Mouse (Mus musculus) heart, postnatal 0 days (tissue): ENCODE measurements around the gene C2cd4d. TPM values are rescaled to one million over a fixed set of nuclear protein-coding genes. Genes with fewer than 3 reads are reported as not detected.
A peak's percentile ranks its signal among the peaks of the same experiment; 100 is the strongest.

Source experiments
- ATAC-seq: fragments of 200-750 bp; cut with Nextera tagmentation; 2 replicates; pipeline ENCODE4 v1.8.0; 2017; ENCODE audit warnings: low read depth, moderate number of reproducible peaks, moderate library complexity; ENCODE audit not compliant: insufficient read depth
- DNase-seq: peaks from one replicate; pipeline ENCODE4 v3.0.0-alpha.2; 2016; ENCODE audit warnings: low spot score
- H3K27ac ChIP-seq: fragments of 300-500 bp; sonication (generic); 2 replicates; pipeline ENCODE4 v1.5.1; 2014; ENCODE audit warnings: low read depth, mild to moderate bottlenecking
- H3K27me3 ChIP-seq: fragments of 300-500 bp; sonication (generic); 2 replicates; pipeline ENCODE4 v1.6.1; 2014; ENCODE audit warnings: low read length, mixed read lengths; ENCODE audit not compliant: control insufficient read depth, insufficient read depth
- H3K36me3 ChIP-seq: fragments of 300-500 bp; sonication (generic); replicated peaks from 2 replicates; pipeline ENCODE4 v1.6.1; 2014; ENCODE audit warnings: low read length, mixed read lengths; ENCODE audit not compliant: control insufficient read depth, insufficient read depth
- H3K4me1 ChIP-seq: fragments of 300-500 bp; sonication (generic); 2 replicates; pipeline ENCODE4 v1.6.1; 2014; ENCODE audit warnings: antibody characterized with exemption; ENCODE audit not compliant: control insufficient read depth, insufficient read depth
- H3K4me2 ChIP-seq: fragments of 300-500 bp; sonication (generic); 2 replicates; pipeline ENCODE4 v1.6.1; 2014; ENCODE audit warnings: low read depth, mild to moderate bottlenecking, low read length, moderate library complexity
- H3K4me3 ChIP-seq: fragments of 300-500 bp; sonication (generic); 2 replicates; pipeline ENCODE4 v1.5.1; 2014; ENCODE audit warnings: low read depth, low read length
- H3K9ac ChIP-seq: fragments of 300-500 bp; sonication (generic); replicated peaks from 2 replicates; pipeline ENCODE4 v1.6.1; 2014; ENCODE audit warnings: low read depth, low read length, mixed read lengths
- H3K9me3 ChIP-seq: fragments of 300-500 bp; sonication (generic); replicated peaks from 2 replicates; pipeline ENCODE4 v1.6.1; 2016; ENCODE audit warnings: low read length; ENCODE audit not compliant: control insufficient read depth
- CTCF ChIP-seq: IDR thresholded peaks from 2 replicates; pipeline ENCODE4 v1.5.1; 2016; ENCODE audit warnings: antibody characterized with exemption, control low read depth, low read depth
- EP300 ChIP-seq: IDR thresholded peaks from 2 replicates; pipeline ENCODE4 v1.6.1; 2016; ENCODE audit warnings: antibody characterized with exemption, low read depth
- WGBS: fragments of 180-500 bp; shearing (Covaris S2); extraction: QIAGEN DNeasy Blood & Tissue Kit; methylation state at CpG from one replicate; pipeline ENCODE4 v1.1.7; 2014; 5-methylcytosine and 5-hydroxymethylcytosine counted together
- polyA plus RNA-seq: library from polyadenylated mRNA; unstranded; fragments of >200 nt; fragmentation: Nextera tagmentation; extraction: Ambion mirVana; gene quantifications from 2 replicates; pipeline ENCODE4 v1.2.1, GENCODE M21; 2015
- total RNA-seq: library from RNA; depleted of rRNA; stranded (reverse); fragments of >200 nt; gene quantifications from 2 replicates; pipeline ENCODE4 v1.2.3, GENCODE M21; 2014; ENCODE audit warnings: low replicate concordance; rRNA removed

C2cd4d gene
- total and polyA plus RNA-seq, 2 experiments from 2014 or later: 0.15 TPM; not detected in 1

DNA sequence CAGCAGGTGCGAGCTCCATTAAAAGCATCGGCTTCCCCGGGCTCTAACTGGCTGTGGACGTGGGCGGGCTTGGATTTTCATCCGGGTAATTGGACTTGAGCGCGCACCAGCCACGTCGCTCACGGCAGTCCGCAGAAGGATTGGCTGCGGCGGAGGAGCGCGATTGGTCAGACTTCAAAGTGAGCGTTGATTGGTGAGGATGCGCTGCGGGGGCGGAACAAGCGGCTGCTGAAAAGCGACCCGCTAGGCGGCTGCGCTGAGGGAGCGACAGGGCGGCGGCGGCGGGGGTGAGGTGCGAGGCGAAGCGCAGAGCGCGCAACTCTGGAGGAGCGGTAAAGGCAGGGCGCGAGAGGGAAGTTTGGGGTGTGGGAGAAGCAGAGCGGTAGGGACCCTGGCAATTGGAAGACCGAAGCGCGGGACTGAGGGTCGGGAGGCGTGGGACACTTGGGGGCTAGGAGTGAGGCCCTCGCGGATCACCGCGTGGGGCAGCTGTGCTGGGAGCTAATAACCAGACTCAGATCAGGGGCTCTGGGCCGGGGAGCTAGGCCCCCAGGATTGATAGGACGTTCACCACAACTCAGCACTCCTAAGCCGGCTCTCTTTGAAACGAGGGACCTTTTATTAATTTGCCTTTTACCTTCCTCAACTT, 50.9 kb downstream of the C2cd4d start, which contains the start of gene Tdrkh:
Gene Tdrkh (plus strand): TSS at position 243 of the 649 bp plus-strand sequence.
- H3K27me3 ChIP-seq: no peaks in the 10 kb centered on the region
- DNase-seq: peak; percentile 96
- no peaks in the 10 kb centered on the region for H3K36me3 ChIP-seq
- 7% methylated on average over 52 of the region's 52 CpGs for WGBS
- ATAC-seq: peak; percentile 99
- peak within 1 kb of the TSS; percentile 15; the same call in 1 of the 2 replicates for H3K9ac ChIP-seq
- TF ChIP-seq EP300: no peak
- peak; percentile 26; the same call in 1 of the 2 replicates for TF ChIP-seq CTCF
- H3K4me1 ChIP-seq: peaks cover 9% of the 10 kb centered on the region
- H3K4me2 ChIP-seq: peak within 1 kb of the TSS; percentile 66
- no peaks in the 10 kb centered on the region for H3K9me3 ChIP-seq
- no peak within 1 kb of the TSS for H3K27ac ChIP-seq
- peak within 1 kb of the TSS; percentile 42 for H3K4me3 ChIP-seq

Other genes with a start within 250 kb of the C2cd4d start
- gene Gm10696, start 184.2 kb upstream of the C2cd4d start, total RNA-seq: not detected in 2 replicates
- gene Gm10696, start 184.2 kb upstream of the C2cd4d start, polyA plus RNA-seq: not detected in 2 replicates
- not detected in 2 replicates for gene Gm5286, start 165.7 kb upstream of the C2cd4d start, total RNA-seq
- not detected in 2 replicates for gene Gm5286, start 165.7 kb upstream of the C2cd4d start, polyA plus RNA-seq
- gene Gm4778, start 98.4 kb upstream of the C2cd4d start, total RNA-seq: not detected in 2 replicates
- gene Gm4778, start 98.4 kb upstream of the C2cd4d start, polyA plus RNA-seq: not detected in 2 replicates
- 1.4 and 6.1 TPM in 2 replicates for gene Them4, start 52.3 kb upstream of the C2cd4d start, total RNA-seq
- 16.2 and 17.3 TPM in 2 replicates for gene Them4, start 52.3 kb upstream of the C2cd4d start, polyA plus RNA-seq
- gene Them5, start 20.3 kb upstream of the C2cd4d start, total RNA-seq: not detected in 2 replicates
- 0.10 TPM in 1 of 2 replicates, not detected in the other for gene Them5, start 20.3 kb upstream of the C2cd4d start, polyA plus RNA-seq
- 37.2 and 55.0 TPM in 2 replicates for gene Rorc, start 10.4 kb downstream of the C2cd4d start, total RNA-seq
- 13.5 and 17.1 TPM in 2 replicates for gene Rorc, start 10.4 kb downstream of the C2cd4d start, polyA plus RNA-seq
- not detected in 2 replicates for gene Lingo4, start 36.1 kb downstream of the C2cd4d start, total RNA-seq
- 0.19 and 0.25 TPM in 2 replicates for gene Lingo4, start 36.1 kb downstream of the C2cd4d start, polyA plus RNA-seq
- gene Tdrkh, start 50.8 kb downstream of the C2cd4d start, total RNA-seq: 0.34 and 6.5 TPM in 2 replicates
- gene Tdrkh, start 50.8 kb downstream of the C2cd4d start, polyA plus RNA-seq: 7.5 and 7.7 TPM in 2 replicates
- 83.0 and 85.1 TPM in 2 replicates for gene Mrpl9, start 80.9 kb downstream of the C2cd4d start, total RNA-seq
- gene Mrpl9, start 80.9 kb downstream of the C2cd4d start, polyA plus RNA-seq: 67.4 and 68.7 TPM in 2 replicates
- gene Oaz3, start 81.5 kb downstream of the C2cd4d start, total RNA-seq: not detected in 2 replicates
- gene Oaz3, start 81.5 kb downstream of the C2cd4d start, polyA plus RNA-seq: 0.33 and 0.41 TPM in 2 replicates
- gene Celf3, start 115.9 kb downstream of the C2cd4d start, total RNA-seq: not detected in 2 replicates
- gene Celf3, start 115.9 kb downstream of the C2cd4d start, polyA plus RNA-seq: 0.53 and 0.80 TPM in 2 replicates
- 1.2 TPM in 1 of 2 replicates, not detected in the other for gene Riiad1, start 117.9 kb downstream of the C2cd4d start, total RNA-seq
- gene Riiad1, start 117.9 kb downstream of the C2cd4d start, polyA plus RNA-seq: 4.3 and 4.5 TPM in 2 replicates
- 18.1 and 30.8 TPM in 2 replicates for gene Snx27, start 220.3 kb downstream of the C2cd4d start, total RNA-seq
- gene Snx27, start 220.3 kb downstream of the C2cd4d start, polyA plus RNA-seq: 17.0 and 17.2 TPM in 2 replicates